Mouse (Mus musculus): ENCODE results near the gene Papola. TPM values are rescaled to one million over a fixed set of nuclear protein-coding genes. Genes with fewer than 3 reads are reported as not detected.
A peak's percentile ranks its signal among the peaks of the same experiment; 100 is the strongest.

Gene Papola
- 66.7 and 70.7 TPM in 2 replicates for polyA plus RNA-seq (2015; fragmentation: Nextera tagmentation; extraction: Ambion mirVana)

- Histone ChIP-seq H3K9me3 (ENCODE audit: low read length) (no peaks in the 10 kb centered on the region), H3K27ac (ENCODE audit: low read depth) (peak within 1 kb of the TSS; percentile 99), H3K27me3 (ENCODE audit: insufficient read depth, low read length) (no peaks in the 10 kb centered on the region), H3K9ac (replicated peaks) (peak within 1 kb of the TSS; percentile 91), H3K4me1 (ENCODE audit: insufficient read depth) (peaks cover 18% of the 10 kb centered on the region), H3K4me3 (ENCODE audit: low read depth, low read length) (peak within 1 kb of the TSS; percentile 80), H3K36me3 (replicated peaks; ENCODE audit: insufficient read depth, low read length) (no peaks in the 10 kb centered on the region), H3K4me2 (ENCODE audit: low read depth, low read length) (peak within 1 kb of the TSS; percentile 88)
- WGBS (ENCODE audit: insufficient replicate concordance) = under 1% methylated on average over 56 of the region's 85 CpGs
- DNase-seq = peak; percentile 93
- peak; percentile 94 for ATAC-seq
- TF ChIP-seq CTCF (IDR thresholded peaks at IDR 0.05; ENCODE audit: low read depth) (no peak), EP300 (IDR thresholded peaks at IDR 0.05; ENCODE audit: low read depth) (no peak)
These were observed at the start of gene Papola for GRCm38 (mm10) chr12:105784196-105784999. Papola (plus strand) TSS chr12:105784694.

GRCm38 (mm10) chr12:105735226-105735888 is 49.1 kb upstream of the Papola start:
- no peak overlapping the region for H3K4me2 ChIP-seq (ENCODE audit: low read depth, low read length)
- ATAC-seq (no peak), DNase-seq (no peak)
- 68% methylated on average over 7 of the region's 7 CpGs for WGBS (ENCODE audit: insufficient replicate concordance)
- no peaks in the 10 kb centered on the region for H3K36me3 ChIP-seq (replicated peaks; ENCODE audit: insufficient read depth, low read length)
- H3K9ac ChIP-seq (replicated peaks) = no peak overlapping the region
- no peaks in the 10 kb centered on the region for H3K27me3 ChIP-seq (ENCODE audit: insufficient read depth, low read length)
- peaks cover 2% of the 10 kb centered on the region; the same call in 1 of the 2 replicates for H3K9me3 ChIP-seq (ENCODE audit: low read length)
- TF ChIP-seq EP300 (IDR thresholded peaks at IDR 0.05; ENCODE audit: low read depth) = no peak
- H3K4me3 ChIP-seq (ENCODE audit: low read depth, low read length) = no peak overlapping the region
- H3K27ac ChIP-seq (ENCODE audit: low read depth) = no peak overlapping the region
- H3K4me1 ChIP-seq (ENCODE audit: insufficient read depth) = peaks cover 3% of the 10 kb centered on the region

DNA sequence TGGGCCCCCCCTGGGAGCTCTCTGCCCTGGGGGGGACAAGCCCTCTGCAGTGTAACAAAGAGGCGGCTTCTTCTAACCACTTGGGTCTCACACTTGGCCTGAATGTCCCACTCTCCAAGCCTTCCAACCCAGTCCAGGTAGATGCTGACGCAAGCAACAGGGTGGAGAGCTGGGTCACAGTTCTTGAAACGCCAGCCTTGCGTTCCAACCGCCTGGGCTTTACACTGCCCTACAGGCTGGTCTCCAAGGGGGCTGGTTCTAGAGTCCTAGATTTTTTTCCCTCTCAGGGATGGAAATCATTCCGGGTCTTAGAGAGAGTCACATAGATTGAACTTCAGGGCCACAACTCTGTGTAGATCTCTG is 48.6 kb upstream of the Papola start:
- Histone ChIP-seq H3K4me3 (ENCODE audit: low read depth, low read length) (no peak overlapping the region), H3K4me2 (ENCODE audit: low read depth, low read length) (no peak overlapping the region), H3K36me3 (replicated peaks; ENCODE audit: insufficient read depth, low read length) (no peaks in the 10 kb centered on the region), H3K9ac (replicated peaks) (no peak overlapping the region), H3K9me3 (ENCODE audit: low read length) (peaks cover 2% of the 10 kb centered on the region; the same call in 1 of the 2 replicates), H3K4me1 (ENCODE audit: insufficient read depth) (peaks cover under 1% of the 10 kb centered on the region; the same call in 1 of the 2 replicates), H3K27ac (ENCODE audit: low read depth) (no peak overlapping the region), H3K27me3 (ENCODE audit: insufficient read depth, low read length) (no peaks in the 10 kb centered on the region)
- DNase-seq = no peak
- ATAC-seq = no peak
- WGBS (ENCODE audit: insufficient replicate concordance) = 88% methylated on average over 6 of the region's 6 CpGs
- no peak for TF ChIP-seq CTCF (IDR thresholded peaks at IDR 0.05; ENCODE audit: low read depth)
- TF ChIP-seq EP300 (IDR thresholded peaks at IDR 0.05; ENCODE audit: low read depth) = no peak

- DNase-seq (no peak), ATAC-seq (no peak)
- WGBS (ENCODE audit: insufficient replicate concordance) = 73% methylated on average over 15 of the region's 15 CpGs
- Histone ChIP-seq H3K9me3 (ENCODE audit: low read length) (peaks cover 2% of the 10 kb centered on the region; the same call in 1 of the 2 replicates), H3K27me3 (ENCODE audit: insufficient read depth, low read length) (no peaks in the 10 kb centered on the region), H3K27ac (ENCODE audit: low read depth) (no peak overlapping the region), H3K9ac (replicated peaks) (no peak overlapping the region), H3K4me3 (ENCODE audit: low read depth, low read length) (no peak overlapping the region), H3K4me2 (ENCODE audit: low read depth, low read length) (no peak overlapping the region), H3K36me3 (replicated peaks; ENCODE audit: insufficient read depth, low read length) (no peaks in the 10 kb centered on the region), H3K4me1 (ENCODE audit: insufficient read depth) (no peaks in the 10 kb centered on the region)
- no peak for TF ChIP-seq CTCF (IDR thresholded peaks at IDR 0.05; ENCODE audit: low read depth)
- TF ChIP-seq EP300 (IDR thresholded peaks at IDR 0.05; ENCODE audit: low read depth) = peak; percentile 43; the same call in 1 of the 2 replicates
These were observed 46.0 kb upstream of the Papola start for GRCm38 (mm10) chr12:105738316-105739096.

GRCm38 (mm10) chr12:105739656-105740055 is 44.8 kb upstream of the Papola start:
- DNase-seq = no peak
- H3K27me3 ChIP-seq (ENCODE audit: insufficient read depth, low read length) = no peaks in the 10 kb centered on the region
- H3K4me2 ChIP-seq (ENCODE audit: low read depth, low read length) = no peak overlapping the region
- H3K27ac ChIP-seq (ENCODE audit: low read depth) = no peak overlapping the region
- H3K9me3 ChIP-seq (ENCODE audit: low read length) = peaks cover 10% of the 10 kb centered on the region
- H3K36me3 ChIP-seq (replicated peaks; ENCODE audit: insufficient read depth, low read length) = no peaks in the 10 kb centered on the region
- no peak for ATAC-seq
- WGBS (ENCODE audit: insufficient replicate concordance) = 92% methylated on average over 8 of the region's 8 CpGs
- no peak for TF ChIP-seq CTCF (IDR thresholded peaks at IDR 0.05; ENCODE audit: low read depth)
- no peak for TF ChIP-seq EP300 (IDR thresholded peaks at IDR 0.05; ENCODE audit: low read depth)
- H3K9ac ChIP-seq (replicated peaks) = no peak overlapping the region
- no peak overlapping the region for H3K4me3 ChIP-seq (ENCODE audit: low read depth, low read length)
- H3K4me1 ChIP-seq (ENCODE audit: insufficient read depth) = no peaks in the 10 kb centered on the region

DNA sequence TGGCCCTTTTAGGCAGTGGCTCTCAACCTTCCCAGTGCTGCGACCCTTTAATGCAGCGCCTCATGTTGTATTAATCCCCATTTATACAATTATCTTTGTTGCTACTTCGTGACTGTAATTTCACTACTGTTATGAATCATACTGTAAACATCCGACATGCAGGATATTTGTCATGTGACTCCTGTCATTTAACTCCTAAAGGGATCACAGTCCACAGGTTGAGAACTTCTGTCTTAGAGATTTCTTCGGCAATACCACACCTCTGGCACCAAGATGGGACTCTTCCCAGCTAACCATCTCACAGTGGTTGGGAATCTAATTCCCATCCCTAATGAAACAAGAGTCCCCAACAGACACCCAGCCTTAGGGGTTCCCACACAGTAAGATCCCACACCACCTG is 36.4 kb upstream of the Papola start:
- H3K4me2 ChIP-seq (ENCODE audit: low read depth, low read length) = no peak overlapping the region
- no peak for DNase-seq
- H3K4me3 ChIP-seq (ENCODE audit: low read depth, low read length) = no peak overlapping the region
- no peaks in the 10 kb centered on the region for H3K27me3 ChIP-seq (ENCODE audit: insufficient read depth, low read length)
- no peak for ATAC-seq
- TF ChIP-seq CTCF (IDR thresholded peaks at IDR 0.05; ENCODE audit: low read depth) = no peak
- no peak for TF ChIP-seq EP300 (IDR thresholded peaks at IDR 0.05; ENCODE audit: low read depth)
- H3K4me1 ChIP-seq (ENCODE audit: insufficient read depth) = no peaks in the 10 kb centered on the region
- H3K9ac ChIP-seq (replicated peaks) = no peak overlapping the region
- WGBS (ENCODE audit: insufficient replicate concordance) = 78% methylated on average over 5 of the region's 5 CpGs
- no peak overlapping the region for H3K27ac ChIP-seq (ENCODE audit: low read depth)
- H3K9me3 ChIP-seq (ENCODE audit: low read length) = peaks cover 11% of the 10 kb centered on the region
- no peaks in the 10 kb centered on the region for H3K36me3 ChIP-seq (replicated peaks; ENCODE audit: insufficient read depth, low read length)
